Mouse (Mus musculus) lung, adult 2 months (tissue): Measurements from ENCODE around the gene Otof.

Source experiments
- CTCF ChIP-seq: fragments of 200-500 bp; IDR thresholded peaks from 2 replicates; pipeline ENCODE4 v1.5.1; 2011; ENCODE audit warnings: mild to moderate bottlenecking, low read length, control low read depth; ENCODE audit not compliant: insufficient read depth
- POLR2A ChIP-seq: fragments of 200-500 bp; IDR thresholded peaks from 2 replicates; pipeline ENCODE4 v1.6.1; 2011; ENCODE audit warnings: low read depth, mild to moderate bottlenecking, control low read depth, low read length, borderline replicate concordance; ENCODE audit errors: extremely low read depth

GRCm38 (mm10) chr5:30490845-30491244, 29.1 kb upstream of the Otof start:
- no peak for TF ChIP-seq POLR2A
- no peak for TF ChIP-seq CTCF
